Mouse (Mus musculus) liver, postnatal 0 days (tissue): ENCODE results near the gene Eaf2. TPM values are rescaled to one million over a fixed set of nuclear protein-coding genes. Genes with fewer than 3 reads are reported as not detected.

Source experiments
- ATAC-seq: fragments of 200-750 bp; cut with Nextera tagmentation; 2 replicates; pipeline ENCODE4 v1.8.0; 2017; ENCODE audit warnings: mild to moderate bottlenecking, moderate library complexity
- DNase-seq: peaks from one replicate; pipeline ENCODE4 v3.0.0-alpha.2; 2016
- H3K27ac ChIP-seq: fragments of 300-500 bp; sonication (generic); 2 replicates; pipeline ENCODE4 v1.5.1; 2014; ENCODE audit warnings: antibody characterized with exemption, moderate library complexity, mild to moderate bottlenecking, low read depth
- H3K27me3 ChIP-seq: fragments of 300-500 bp; sonication (generic); 2 replicates; pipeline ENCODE4 v1.6.1; 2014; ENCODE audit warnings: low read length, control low read depth, mixed read lengths; ENCODE audit not compliant: insufficient read depth
- H3K36me3 ChIP-seq: fragments of 300-500 bp; sonication (generic); replicated peaks from 2 replicates; pipeline ENCODE4 v1.6.1; 2014; ENCODE audit warnings: mild to moderate bottlenecking, control low read depth, low read length, moderate library complexity, mixed read lengths; ENCODE audit not compliant: insufficient read depth
- H3K4me1 ChIP-seq: fragments of 300-500 bp; sonication (generic); 2 replicates; pipeline ENCODE4 v1.6.1; 2014; ENCODE audit warnings: antibody characterized with exemption, mild to moderate bottlenecking, control low read depth; ENCODE audit not compliant: insufficient read depth
- H3K4me2 ChIP-seq: fragments of 300-500 bp; sonication (generic); 2 replicates; pipeline ENCODE4 v1.6.1; 2014; ENCODE audit warnings: low read depth, mild to moderate bottlenecking, low read length, moderate library complexity, mixed read lengths
- H3K4me3 ChIP-seq: fragments of 300-500 bp; sonication (generic); 2 replicates; pipeline ENCODE4 v1.5.1; 2014; ENCODE audit warnings: low read depth, low read length
- H3K9ac ChIP-seq: fragments of 300-500 bp; sonication (generic); replicated peaks from 2 replicates; pipeline ENCODE4 v1.6.1; 2014; ENCODE audit warnings: mild to moderate bottlenecking, moderate library complexity
- H3K9me3 ChIP-seq: fragments of 300-500 bp; sonication (generic); 2 replicates; pipeline ENCODE4 v1.6.1; 2016; ENCODE audit warnings: mild to moderate bottlenecking, control low read depth, low read length, mixed read lengths
- CTCF ChIP-seq: sonication (generic); IDR thresholded peaks from 2 replicates; pipeline ENCODE4 v1.5.1; 2016; ENCODE audit warnings: antibody characterized with exemption, low read depth
- EP300 ChIP-seq: IDR thresholded peaks from 2 replicates; pipeline ENCODE4 v1.6.1; 2016; ENCODE audit warnings: antibody characterized with exemption, low read depth, mild to moderate bottlenecking
- WGBS: fragments of 180-500 bp; shearing (Covaris S2); extraction: QIAGEN DNeasy Blood & Tissue Kit; methylation state at CpG from one replicate; pipeline ENCODE4 v1.1.7; 2014; ENCODE audit not compliant: insufficient replicate concordance; 5-methylcytosine and 5-hydroxymethylcytosine counted together
- polyA plus RNA-seq: library from polyadenylated mRNA; unstranded; fragments of >200 nt; fragmentation: Nextera tagmentation; extraction: Ambion mirVana; gene quantifications from 2 replicates; pipeline ENCODE4 v1.2.1, GENCODE M21; 2015

Eaf2 gene
- polyA plus RNA-seq, 1 experiment from 2014 or later: 0.70 TPM

DNA sequence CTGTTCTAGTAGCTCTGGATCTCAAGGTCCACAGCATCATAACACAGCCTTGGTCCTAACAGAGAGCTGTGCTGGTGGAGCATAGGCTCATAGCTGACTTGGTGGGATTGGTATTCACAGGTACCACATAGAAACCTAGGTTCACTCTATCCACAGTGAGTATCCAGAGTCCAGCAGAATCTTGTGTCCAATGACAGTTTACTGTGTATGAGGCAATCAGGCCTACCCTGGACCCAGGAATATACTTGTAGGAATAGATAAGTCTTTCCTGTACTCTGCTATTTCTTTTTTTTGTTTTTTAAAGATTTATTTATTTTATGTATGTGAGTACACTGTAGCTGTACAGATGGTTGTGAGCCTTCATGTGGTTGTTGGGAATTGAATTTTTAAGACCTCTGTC, 57.9 kb downstream of the Eaf2 start:
- ATAC-seq: 0 out of 2 replicates have a peak, but pooled peaks have one; percentile 29
- Histone ChIP-seq H3K36me3 (no peaks in the 10 kb centered on the region), H3K4me3 (no peak overlapping the region), H3K27me3 (no peaks in the 10 kb centered on the region), H3K4me1 (no peaks in the 10 kb centered on the region), H3K9me3 (no peaks in the 10 kb centered on the region), H3K9ac (no peak overlapping the region), H3K4me2 (no peak overlapping the region), H3K27ac (no peak overlapping the region)
- no peak for DNase-seq
- no peak for TF ChIP-seq EP300
- no peak for TF ChIP-seq CTCF

GRCm38 (mm10) chr16:36813680-36814079, 61.1 kb downstream of the Eaf2 start:
- no peak for ATAC-seq

DNA sequence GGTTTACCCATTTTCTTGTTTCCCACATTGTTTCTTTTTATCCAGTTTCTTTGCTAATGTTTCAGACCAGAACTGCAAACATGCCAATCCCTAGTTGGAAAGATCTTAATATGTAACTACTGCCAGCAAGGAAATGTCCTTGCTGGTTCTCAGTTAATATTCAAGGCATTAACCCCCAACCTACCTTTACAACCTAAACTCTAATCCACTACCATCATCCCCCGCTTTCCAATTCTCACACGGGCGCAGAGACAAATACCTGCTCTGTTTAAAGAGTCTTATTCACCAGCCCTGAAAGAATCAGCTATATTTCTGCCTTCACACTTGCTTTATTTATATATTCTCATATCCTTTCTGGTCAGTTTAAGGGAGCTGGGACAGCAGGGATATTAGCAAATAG, 66.2 kb downstream of the Eaf2 start:
- TF ChIP-seq CTCF (no peak), EP300 (no peak)
- H3K27ac ChIP-seq: no peak overlapping the region
- H3K27me3 ChIP-seq: no peaks in the 10 kb centered on the region
- WGBS: 71% methylated on average over 3 of the region's 3 CpGs
- no peaks in the 10 kb centered on the region for H3K36me3 ChIP-seq
- no peak for DNase-seq
- H3K4me3 ChIP-seq: no peak overlapping the region
- no peak overlapping the region for H3K9ac ChIP-seq
- ATAC-seq: no peak
- no peaks in the 10 kb centered on the region for H3K9me3 ChIP-seq
- H3K4me2 ChIP-seq: no peak overlapping the region
- no peaks in the 10 kb centered on the region for H3K4me1 ChIP-seq

More at GRCm38 (mm10) chr16:36813680-36814079, 61.1 kb downstream of the Eaf2 start:
- no peak overlapping the region for H3K9ac ChIP-seq
- no peaks in the 10 kb centered on the region for H3K9me3 ChIP-seq
- H3K4me1 ChIP-seq: no peaks in the 10 kb centered on the region
- DNase-seq: no peak
- 63% methylated on average over 3 of the region's 3 CpGs for WGBS
- H3K27me3 ChIP-seq: no peaks in the 10 kb centered on the region
- no peaks in the 10 kb centered on the region for H3K36me3 ChIP-seq
- no peak overlapping the region for H3K27ac ChIP-seq
- TF ChIP-seq CTCF (no peak), EP300 (no peak)
- H3K4me2 ChIP-seq: no peak overlapping the region
- no peak overlapping the region for H3K4me3 ChIP-seq

DNA sequence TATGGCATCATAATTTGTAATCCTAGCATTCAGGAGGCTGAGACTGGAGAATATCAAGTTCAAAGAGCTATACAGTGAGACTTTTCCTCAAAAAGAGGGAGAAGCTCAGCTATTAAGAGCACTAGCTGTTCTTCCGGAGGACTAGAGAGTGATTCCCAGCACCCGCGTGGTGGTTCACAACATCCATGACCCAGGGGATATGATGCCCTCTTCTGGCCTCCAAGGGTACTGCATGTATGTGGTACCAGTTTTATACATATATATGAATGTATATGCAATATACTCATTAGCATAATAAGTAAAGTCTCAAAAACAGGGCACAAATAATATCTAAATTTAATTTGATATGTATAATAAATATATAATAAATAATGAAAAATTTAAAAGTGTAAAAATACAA, 72.4 kb downstream of the Eaf2 start:
- ATAC-seq (no peak), DNase-seq (no peak)
- H3K36me3 ChIP-seq: no peaks in the 10 kb centered on the region
- no peak overlapping the region for H3K27ac ChIP-seq
- 0 out of 2 replicates have a peak, but pooled peaks cover 3% of the 10 kb centered on the region for H3K9me3 ChIP-seq
- no peak overlapping the region for H3K4me3 ChIP-seq
- no peak overlapping the region for H3K4me2 ChIP-seq
- 92% methylated on average over 3 of the region's 3 CpGs for WGBS
- TF ChIP-seq CTCF (peak; percentile 50), EP300 (no peak)
- H3K4me1 ChIP-seq: no peaks in the 10 kb centered on the region
- no peak overlapping the region for H3K9ac ChIP-seq
- H3K27me3 ChIP-seq: no peaks in the 10 kb centered on the region

GRCm38 (mm10) chr16:36798334-36798733, 76.5 kb downstream of the Eaf2 start:
- no peak overlapping the region for H3K4me3 ChIP-seq
- H3K36me3 ChIP-seq: no peaks in the 10 kb centered on the region
- ATAC-seq (no peak), DNase-seq (no peak)
- H3K9ac ChIP-seq: no peak overlapping the region
- H3K4me2 ChIP-seq: no peak overlapping the region
- H3K27me3 ChIP-seq: no peaks in the 10 kb centered on the region
- 62% methylated on average over 2 of the region's 2 CpGs for WGBS
- no peak for TF ChIP-seq CTCF
- no peak for TF ChIP-seq EP300
- no peaks in the 10 kb centered on the region for H3K4me1 ChIP-seq
- H3K27ac ChIP-seq: no peak overlapping the region
- 0 out of 2 replicates have a peak, but pooled peaks cover 3% of the 10 kb centered on the region for H3K9me3 ChIP-seq

DNA sequence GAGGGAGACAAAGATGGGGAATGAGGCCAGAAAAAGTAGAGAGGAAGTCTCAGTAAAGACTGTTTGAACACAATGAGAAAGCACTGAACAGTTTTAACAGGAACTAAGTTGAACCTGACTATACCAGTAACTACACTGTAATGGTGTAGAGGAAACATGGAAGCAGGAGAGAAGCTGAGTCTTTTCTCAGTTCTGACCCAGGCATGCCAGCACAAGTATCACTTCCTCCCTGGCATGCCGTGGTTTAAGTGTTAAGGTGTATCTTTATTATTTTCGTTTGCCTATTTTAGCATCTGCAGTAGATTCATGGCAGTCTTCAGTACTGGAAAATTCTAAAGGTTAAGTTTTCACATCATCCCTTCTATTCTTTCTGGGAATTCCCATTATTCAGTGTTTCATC, 79.8 kb downstream of the Eaf2 start:
- no peak overlapping the region for H3K27ac ChIP-seq
- no peak overlapping the region for H3K9ac ChIP-seq
- H3K4me1 ChIP-seq: no peaks in the 10 kb centered on the region
- TF ChIP-seq CTCF (no peak), EP300 (no peak)
- no peaks in the 10 kb centered on the region for H3K27me3 ChIP-seq
- WGBS: 44% methylated on average over 2 of the region's 2 CpGs
- ATAC-seq: no peak
- H3K4me3 ChIP-seq: no peak overlapping the region
- H3K9me3 ChIP-seq: no peaks in the 10 kb centered on the region
- no peaks in the 10 kb centered on the region for H3K36me3 ChIP-seq
- no peak for DNase-seq
- no peak overlapping the region for H3K4me2 ChIP-seq

DNA sequence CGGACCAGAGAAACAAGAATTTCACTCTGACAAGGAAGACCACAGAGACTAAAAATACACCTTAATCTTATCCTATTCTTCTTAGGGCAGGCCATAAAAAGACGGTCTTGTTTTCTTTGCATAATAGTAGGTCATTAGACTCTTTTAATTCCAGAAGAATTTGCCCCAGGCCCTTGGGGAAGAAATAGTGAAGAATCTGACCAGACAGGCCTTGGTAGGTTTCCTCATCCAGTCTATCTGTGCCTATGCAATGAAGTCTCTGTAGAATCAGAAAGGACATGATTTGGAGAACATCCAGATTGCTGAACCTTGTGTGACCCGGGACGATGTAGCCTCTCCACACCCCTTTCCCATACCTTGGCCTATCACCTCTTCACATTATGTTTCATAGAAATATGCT, 84.6 kb downstream of the Eaf2 start:
- no peaks in the 10 kb centered on the region for H3K4me1 ChIP-seq
- H3K27me3 ChIP-seq: no peaks in the 10 kb centered on the region
- 84% methylated on average over 4 of the region's 4 CpGs for WGBS
- no peak overlapping the region for H3K4me3 ChIP-seq
- no peak overlapping the region for H3K27ac ChIP-seq
- H3K36me3 ChIP-seq: no peaks in the 10 kb centered on the region
- ATAC-seq (no peak), DNase-seq (no peak)
- no peak overlapping the region for H3K9ac ChIP-seq
- H3K9me3 ChIP-seq: no peaks in the 10 kb centered on the region
- TF ChIP-seq EP300 (no peak), CTCF (no peak)
- H3K4me2 ChIP-seq: no peak overlapping the region
